Mouse (Mus musculus) erythroblast, embryonic 14.5 days (primary cell): ENCODE data around the gene Tnk2. TPM values are rescaled to one million over a fixed set of nuclear protein-coding genes. Genes with fewer than 3 reads are reported as not detected.

Experiments
- H3K27me3 ChIP-seq: 2 replicates; pipeline ENCODE4 v1.6.1; 2012; ENCODE audit warnings: inconsistent platforms; ENCODE audit not compliant: control insufficient read depth
- H3K36me3 ChIP-seq: 2 replicates; pipeline ENCODE4 v1.6.1; 2012; ENCODE audit warnings: mild to moderate bottlenecking, inconsistent platforms; ENCODE audit not compliant: control insufficient read depth
- H3K4me1 ChIP-seq: 2 replicates; pipeline ENCODE4 v1.6.1; 2012; ENCODE audit warnings: inconsistent platforms; ENCODE audit not compliant: control insufficient read depth
- H3K4me3 ChIP-seq: replicated peaks from 2 replicates; pipeline ENCODE3; 2012; ENCODE audit warnings: moderate library complexity, mild to moderate bottlenecking, inconsistent platforms
- H3K9me3 ChIP-seq: 2 replicates; pipeline ENCODE4 v1.6.1; 2012; ENCODE audit warnings: low read length, inconsistent platforms, mixed read lengths; ENCODE audit not compliant: control insufficient read depth
- GATA1 ChIP-seq: IDR thresholded peaks from 2 replicates; pipeline ENCODE4 v1.6.1; 2012; ENCODE audit warnings: low read length, inconsistent platforms, mixed read lengths
- TAL1 ChIP-seq: IDR thresholded peaks from 3 replicates; pipeline ENCODE4 v1.6.1; 2012; ENCODE audit warnings: low read length, inconsistent platforms, mixed read lengths
- polyA plus RNA-seq: library from polyadenylated mRNA; stranded (reverse); fragments of >175 nt; gene quantifications from 2 replicates; pipeline ENCODE4 v1.2.3, GENCODE M21; 2012

Tnk2 gene
- polyA plus RNA-seq, 1 experiment = 61.6 TPM

DNA sequence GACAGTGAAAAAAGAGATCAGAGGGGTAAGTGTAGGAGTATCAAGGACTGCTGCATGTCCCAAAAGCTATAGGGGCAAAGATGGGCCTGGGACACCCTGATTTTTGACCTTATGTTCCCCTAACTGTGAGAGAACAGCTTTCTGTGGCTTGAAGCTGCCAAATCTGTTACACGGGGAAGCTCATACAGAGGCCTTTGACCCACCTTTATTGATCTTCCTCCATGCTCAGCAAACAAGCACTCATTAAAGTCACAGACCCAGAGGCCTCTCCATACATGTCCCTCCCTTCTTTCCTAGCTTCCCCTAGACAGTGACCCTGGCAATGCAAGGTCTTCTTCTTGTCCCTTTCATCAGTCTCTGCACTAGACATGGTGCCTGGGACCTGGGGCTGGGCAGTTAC lies 85.1 kb downstream of the Tnk2 start:
- H3K36me3 ChIP-seq = no peaks in the 10 kb centered on the region
- TF ChIP-seq TAL1 = no peak
- no peak for TF ChIP-seq GATA1
- H3K9me3 ChIP-seq = no peaks in the 10 kb centered on the region
- H3K4me3 ChIP-seq = no peak overlapping the region
- H3K27me3 ChIP-seq = no peaks in the 10 kb centered on the region
- H3K4me1 ChIP-seq = no peaks in the 10 kb centered on the region

Other genes with a start within 250 kb of the Tnk2 start
- gene Tm4sf19, start 243.4 kb upstream of the Tnk2 start, polyA plus RNA-seq = not detected in 2 replicates
- 0.05 TPM in 1 of 2 replicates, not detected in the other for gene Tctex1d2, start 224.2 kb upstream of the Tnk2 start, polyA plus RNA-seq
- gene Pcyt1a, start 213.0 kb upstream of the Tnk2 start, polyA plus RNA-seq = 3.9 and 6.2 TPM in 2 replicates
- not detected in 2 replicates for gene Slc51a, start 156.0 kb upstream of the Tnk2 start, polyA plus RNA-seq
- not detected in 2 replicates for gene Zdhhc19, start 147.6 kb upstream of the Tnk2 start, polyA plus RNA-seq
- gene Tfrc, start 35.0 kb upstream of the Tnk2 start, polyA plus RNA-seq = 5.4 and 6.9 TPM in 2 replicates
- gene Muc4, start 92.0 kb downstream of the Tnk2 start, polyA plus RNA-seq = 0.08 TPM in 1 of 2 replicates, not detected in the other
- 0.01 TPM in 1 of 2 replicates, not detected in the other for gene Muc20, start 153.6 kb downstream of the Tnk2 start, polyA plus RNA-seq
- not detected in 2 replicates for gene Smbd1, start 166.6 kb downstream of the Tnk2 start, polyA plus RNA-seq
- gene Fyttd1, start 233.6 kb downstream of the Tnk2 start, polyA plus RNA-seq = 0.23 and 1.6 TPM in 2 replicates
- gene Rubcn, start 233.9 kb downstream of the Tnk2 start, polyA plus RNA-seq = 0.15 and 0.30 TPM in 2 replicates